Mouse (Mus musculus): ENCODE results near the gene Pkn3.

- TF ChIP-seq CTCF (IDR thresholded peaks at IDR 0.05; ENCODE audit: low read depth, low read length) (no peak), POLR2A (IDR thresholded peaks at IDR 0.05; ENCODE audit: insufficient read depth, low read length) (no peak)
Measured at GRCm38 (mm10) chr2:30078760-30079159, 1.3 kb downstream of the Pkn3 start.
